Mouse (Mus musculus) bone marrow, adult 2 months (tissue): Measurements from ENCODE around the gene Bicral. TPM values are rescaled to one million over a fixed set of nuclear protein-coding genes. Genes with fewer than 3 reads are reported as not detected.

Experiments used
- H3K27ac ChIP-seq: fragments of 200-500 bp; 2 replicates; pipeline ENCODE4 v1.5.1; 2012; ENCODE audit warnings: low read depth, mild to moderate bottlenecking, control low read depth, inconsistent platforms, low read length; ENCODE audit not compliant: control insufficient read depth, poor library complexity, insufficient read depth
- H3K4me1 ChIP-seq: fragments of 200-500 bp; 2 replicates; pipeline ENCODE4 v1.6.1; 2011; ENCODE audit warnings: low read length; ENCODE audit not compliant: control insufficient read depth, insufficient read depth
- H3K4me3 ChIP-seq: fragments of 200-500 bp; replicated peaks from 2 replicates; pipeline ENCODE3; 2011; ENCODE audit warnings: mild to moderate bottlenecking, low read depth, low read length, control low read depth; ENCODE audit not compliant: control insufficient read depth
- CTCF ChIP-seq: fragments of 200-500 bp; IDR thresholded peaks from 2 replicates; pipeline ENCODE4 v1.5.1; 2011; ENCODE audit warnings: low read length, control low read depth; ENCODE audit not compliant: control insufficient read depth, insufficient read depth
- POLR2A ChIP-seq: fragments of 200-500 bp; IDR thresholded peaks from 2 replicates; pipeline ENCODE4 v1.6.1; 2011; ENCODE audit warnings: low read depth, mild to moderate bottlenecking, control low read depth, low read length, borderline replicate concordance; ENCODE audit not compliant: control insufficient read depth
- WGBS: fragments of 180-500 bp; shearing (Covaris S2); methylation state at CpG from one replicate; pipeline ENCODE4 v1.1.7; 2018; 5-methylcytosine and 5-hydroxymethylcytosine counted together
- polyA plus RNA-seq: library from polyadenylated mRNA; stranded (reverse); fragments of >200 nt; gene quantifications from 2 replicates; pipeline ENCODE4 v1.2.4, GENCODE M21; 2011; ENCODE audit warnings: low replicate concordance; ENCODE audit not compliant: missing spikeins, insufficient read depth, insufficient read length

The Bicral gene
- polyA plus RNA-seq, 1 experiment = 16.0 TPM

DNA sequence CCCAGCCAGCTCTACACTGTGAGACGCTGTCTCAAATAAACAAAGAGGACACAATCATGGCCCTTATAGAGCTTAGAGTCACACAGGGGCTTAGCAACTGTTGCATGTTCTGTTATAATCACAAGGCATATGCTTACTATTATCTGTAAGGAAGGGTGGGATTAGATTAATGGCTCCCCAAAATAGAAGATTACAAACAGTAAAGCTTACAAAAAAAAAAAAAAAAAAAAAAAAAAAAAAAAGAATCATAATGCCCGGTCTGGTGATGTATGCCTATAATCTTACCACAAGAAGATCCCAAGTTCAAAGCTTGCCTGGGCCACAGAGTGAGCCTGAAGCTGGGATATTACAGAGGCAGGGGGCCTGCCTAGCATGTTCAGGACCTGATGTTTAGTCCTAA is 22.0 kb upstream of the Bicral start:
- Histone ChIP-seq H3K4me1 (no peaks in the 10 kb centered on the region; the same call in 1 of the 2 replicates), H3K4me3 (no peak overlapping the region), H3K27ac (no peak overlapping the region)
- whole genome bisulfite sequencing = 55% methylated on average over 2 of the region's 2 CpGs
- TF ChIP-seq CTCF (no peak), POLR2A (no peak)

DNA sequence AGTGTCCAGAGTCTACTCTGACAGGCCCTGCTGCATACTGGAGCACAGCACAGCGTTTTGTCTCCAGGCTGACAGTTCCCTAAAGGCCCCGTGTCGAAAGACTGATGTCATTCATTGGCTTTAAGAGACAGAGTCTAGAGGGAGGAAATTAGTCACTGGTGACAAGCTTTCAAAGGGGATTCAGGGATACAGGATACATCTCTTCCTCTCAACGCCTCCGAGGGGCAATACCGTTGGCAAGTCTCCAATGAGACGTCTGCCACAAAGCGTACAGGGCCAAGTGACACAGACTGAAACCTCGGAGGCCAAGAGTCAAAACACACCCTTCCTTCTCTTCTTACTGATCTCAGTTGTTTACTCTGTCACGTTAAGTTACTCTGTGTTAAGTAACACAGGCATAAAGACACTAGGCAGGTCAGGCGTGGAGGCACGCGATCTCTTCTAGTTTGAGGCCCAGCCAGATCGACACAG is 21.6 kb upstream of the Bicral start:
- 30% methylated on average over 14 of the region's 14 CpGs for WGBS
- no peaks in the 10 kb centered on the region; the same call in 1 of the 2 replicates for H3K4me1 ChIP-seq
- TF ChIP-seq POLR2A = no peak
- no peak for TF ChIP-seq CTCF

DNA sequence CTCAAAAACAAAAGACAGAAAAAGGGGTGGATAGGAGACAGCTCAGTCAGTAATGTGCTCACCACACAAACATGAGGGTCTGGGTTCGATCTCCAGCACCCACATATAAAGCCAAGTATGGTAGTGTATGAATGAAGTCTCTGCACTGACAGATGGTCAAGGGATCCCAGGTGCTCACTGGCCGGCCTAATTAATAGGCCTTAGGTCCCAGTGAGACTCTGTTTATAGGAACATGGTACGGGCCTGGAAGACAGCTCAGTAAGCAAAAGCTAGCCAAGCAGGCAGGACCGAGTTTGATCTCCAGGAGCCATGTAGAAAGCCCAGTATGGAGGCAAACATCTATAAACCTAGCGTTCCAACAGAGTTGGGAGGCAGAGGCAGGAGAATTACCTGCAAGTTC is 18.8 kb upstream of the Bicral start:
- 88% methylated on average over 5 of the region's 5 CpGs for WGBS
- no peak overlapping the region for H3K4me3 ChIP-seq
- TF ChIP-seq POLR2A (no peak), CTCF (no peak)
- no peaks in the 10 kb centered on the region; the same call in 1 of the 2 replicates for H3K4me1 ChIP-seq
- H3K27ac ChIP-seq = no peak overlapping the region

More for the DNA sequence above, 21.6 kb upstream of the Bicral start:
- Histone ChIP-seq H3K27ac (no peak overlapping the region), H3K4me3 (no peak overlapping the region)

DNA sequence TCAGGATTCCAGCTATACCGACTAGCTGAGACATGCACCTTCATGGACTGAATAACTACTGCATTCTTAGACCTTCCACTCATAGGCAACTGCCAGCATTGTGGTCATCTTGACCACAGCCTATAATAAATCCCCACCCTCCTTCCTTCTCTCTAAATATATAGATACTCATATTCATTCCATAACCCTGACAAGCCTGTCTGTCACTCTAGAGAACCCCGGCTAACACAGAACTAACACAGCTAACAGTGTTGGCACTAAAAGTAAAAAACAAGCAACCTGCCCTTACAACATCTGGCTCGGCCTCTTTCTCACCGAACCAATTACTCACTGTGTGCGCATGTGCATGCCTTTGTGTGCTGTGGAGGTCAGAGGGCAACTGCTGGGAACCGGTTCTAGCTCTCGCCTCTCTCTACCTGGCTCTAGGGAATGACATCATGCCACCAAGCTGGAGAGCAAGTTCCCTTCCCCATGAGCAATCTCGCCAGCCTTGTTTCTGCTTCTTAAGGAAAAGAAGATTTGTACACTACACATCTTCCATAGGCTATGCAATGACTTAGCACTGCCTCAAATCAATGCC is 18.2 kb upstream of the Bicral start:
- WGBS = 83% methylated on average over 8 of the region's 8 CpGs
- no peaks in the 10 kb centered on the region; the same call in 1 of the 2 replicates for H3K4me1 ChIP-seq
- no peak for TF ChIP-seq CTCF
- TF ChIP-seq POLR2A = no peak
- no peak overlapping the region for H3K4me3 ChIP-seq
- no peak overlapping the region for H3K27ac ChIP-seq

DNA sequence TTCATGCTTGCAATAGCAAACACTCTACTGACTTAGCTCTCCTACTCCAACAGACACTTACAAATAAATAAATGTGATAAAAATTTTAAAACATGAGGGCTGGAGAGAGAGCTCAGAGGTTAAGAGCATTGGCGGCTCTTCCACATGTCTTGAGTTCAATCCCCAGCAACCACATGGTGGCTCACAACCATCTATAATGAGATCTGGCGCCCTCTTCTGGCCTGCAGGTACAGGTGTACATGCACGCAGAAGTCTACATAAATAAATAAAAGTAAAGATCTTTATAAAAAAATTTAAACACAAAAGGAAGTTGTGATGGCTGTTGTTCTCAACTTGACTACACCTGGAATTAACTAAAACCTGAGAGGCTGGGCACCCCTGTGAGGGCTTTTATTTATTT is 17.3 kb upstream of the Bicral start:
- Histone ChIP-seq H3K27ac (no peak overlapping the region), H3K4me3 (no peak overlapping the region), H3K4me1 (peaks cover 2% of the 10 kb centered on the region; the same call in 1 of the 2 replicates)
- peak; percentile 50 for TF ChIP-seq CTCF
- TF ChIP-seq POLR2A = no peak
- 60% methylated on average over 3 of the region's 3 CpGs for WGBS

GRCm38 (mm10) chr17:46874133-46874532 is 15.9 kb upstream of the Bicral start:
- Histone ChIP-seq H3K4me1 (peaks cover 2% of the 10 kb centered on the region; the same call in 1 of the 2 replicates), H3K4me3 (no peak overlapping the region), H3K27ac (no peak overlapping the region)
- 21% methylated on average over 10 of the region's 10 CpGs for WGBS
- no peak for TF ChIP-seq POLR2A
- TF ChIP-seq CTCF = no peak

- 84% methylated on average over 7 of the region's 7 CpGs for WGBS
- TF ChIP-seq POLR2A (no peak), CTCF (no peak)
- H3K27ac ChIP-seq = no peak overlapping the region
- peaks cover 2% of the 10 kb centered on the region; the same call in 1 of the 2 replicates for H3K4me1 ChIP-seq
- H3K4me3 ChIP-seq = no peak overlapping the region
These were observed 14.5 kb upstream of the Bicral start for GRCm38 (mm10) chr17:46872806-46873205.

- WGBS = 0% methylated on average over 1 of the region's 1 CpGs
- Histone ChIP-seq H3K27ac (no peak overlapping the region), H3K4me3 (no peak overlapping the region), H3K4me1 (peaks cover 2% of the 10 kb centered on the region; the same call in 1 of the 2 replicates)
- TF ChIP-seq POLR2A = no peak
- TF ChIP-seq CTCF = no peak
These were observed 12.6 kb upstream of the Bicral start for GRCm38 (mm10) chr17:46870913-46871312.

DNA sequence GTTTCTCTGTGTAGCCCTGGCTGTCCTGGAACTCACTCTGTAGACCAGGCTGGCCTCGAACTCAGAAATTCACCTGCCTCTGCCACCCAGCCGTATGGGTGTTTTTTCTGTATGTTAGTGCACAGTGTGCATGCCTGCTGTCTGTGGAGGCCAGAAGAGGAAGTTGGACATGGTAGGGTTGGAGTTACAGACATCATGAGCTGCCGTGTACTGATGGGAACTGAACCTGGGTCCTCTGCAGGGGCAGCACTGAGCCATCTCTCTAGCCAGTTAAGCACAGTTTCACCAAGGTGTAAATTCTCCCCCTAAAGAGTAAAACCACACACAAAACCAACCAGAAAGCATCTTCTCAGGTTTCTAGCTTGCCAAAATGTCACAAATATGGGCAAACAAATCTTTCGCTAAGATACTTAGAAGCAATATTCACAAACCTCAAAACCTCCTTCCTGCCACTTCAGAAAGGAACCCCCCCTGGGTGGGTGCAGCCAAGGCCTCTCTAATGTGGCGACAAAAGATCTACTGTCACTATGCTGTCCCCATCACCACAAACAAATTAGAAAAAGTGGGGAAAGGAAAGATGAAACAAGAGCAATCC is 12.0 kb upstream of the Bicral start:
- H3K27ac ChIP-seq = no peak overlapping the region
- peaks cover 2% of the 10 kb centered on the region; the same call in 1 of the 2 replicates for H3K4me1 ChIP-seq
- 27% methylated on average over 5 of the region's 5 CpGs for WGBS
- no peak overlapping the region for H3K4me3 ChIP-seq
- TF ChIP-seq POLR2A (no peak), CTCF (no peak; the same call in 1 of the 2 replicates)
